Mouse (Mus musculus) layer of hippocampus, postnatal 10 days (tissue): Measurements from ENCODE around the gene Jam2. TPM values are rescaled to one million over a fixed set of nuclear protein-coding genes. Genes with fewer than 3 reads are reported as not detected.

Experiments used
- DNase-seq, 2 experiments: peaks; one replicate each; pipeline ENCODE4 v3.0.0; 2021; ENCODE audit warnings: low spot score in 2 of 2
- total RNA-seq, 2 experiments: library from RNA; stranded (reverse); gene quantifications; 2 replicates each; pipeline ENCODE4 v1.2.3; 2021

Jam2 gene
- total RNA-seq, 2 experiments from 2014 or later: 26.3 to 30.4 TPM

GRCm38 (mm10) chr16:84835823-84836743 is 62.2 kb downstream of the Jam2 start:
- DNase-seq: peak in 1 of 2 experiments; percentile 32

- DNase-seq: no peak
Observed at GRCm38 (mm10) chr16:84838576-84838975, 64.7 kb downstream of the Jam2 start.

GRCm38 (mm10) chr16:84853492-84853891 is 79.6 kb downstream of the Jam2 start:
- DNase-seq: no peak

- no peak for DNase-seq
Observed at GRCm38 (mm10) chr16:84864656-84865055, 90.7 kb downstream of the Jam2 start.

DNA sequence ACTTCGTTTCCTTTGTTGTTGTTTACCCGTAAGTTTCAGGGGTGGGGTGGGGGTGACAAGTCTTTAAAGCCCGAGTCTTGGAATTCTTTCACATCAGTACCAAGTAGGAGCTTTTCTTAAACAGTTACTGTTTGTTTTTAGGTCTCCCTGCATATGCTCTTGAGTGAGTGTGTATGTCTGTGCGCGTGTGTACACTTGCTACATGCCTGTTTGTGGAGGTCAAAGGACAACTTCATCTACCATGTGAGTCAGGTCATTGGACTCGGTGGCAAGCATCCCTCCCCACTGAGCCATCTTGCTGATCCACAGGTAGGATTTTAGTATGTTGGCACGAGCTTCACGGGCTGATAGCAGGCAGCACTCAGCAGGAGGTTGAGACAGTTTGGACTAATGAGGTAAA is 99.9 kb downstream of the Jam2 start:
- DNase-seq: no peak

DNA sequence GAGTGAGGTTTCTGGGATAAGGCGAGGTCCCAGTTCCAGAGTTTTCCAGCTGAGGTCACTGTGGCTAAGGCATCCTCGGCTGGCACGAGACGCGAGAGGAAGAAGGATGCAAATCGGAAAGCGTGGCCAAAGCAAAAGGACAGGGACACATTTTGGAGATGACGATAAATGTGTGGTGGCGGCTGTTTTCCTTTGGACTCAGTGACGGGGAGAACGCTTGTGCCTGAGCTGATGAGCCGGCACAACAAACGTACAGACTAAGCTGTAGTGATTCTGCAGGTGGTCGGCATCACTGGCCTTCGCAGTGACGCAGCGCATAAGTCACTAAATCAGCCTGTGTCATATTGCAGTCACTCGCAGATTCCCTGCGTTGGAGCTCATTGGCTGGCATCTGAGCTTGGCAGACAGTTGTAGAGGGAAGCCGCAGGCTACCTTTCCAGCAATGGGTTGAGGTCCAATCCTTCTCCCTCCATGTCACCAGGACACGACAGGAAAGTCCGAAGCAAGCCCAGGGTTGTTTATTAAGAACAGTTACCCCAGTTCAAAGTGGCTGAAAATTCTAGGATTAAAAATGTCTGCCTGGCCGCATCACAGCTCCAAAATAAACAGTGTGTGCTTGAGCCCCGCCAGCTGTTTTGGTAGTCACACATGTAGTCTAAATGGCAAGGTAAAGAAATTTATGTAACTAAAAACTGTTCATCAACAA is 101.2 kb downstream of the Jam2 start:
- peak; percentile 13 to 29 for DNase-seq

Other genes with a start within 250 kb of the Jam2 start
- gene Mrpl39, start 38.4 kb upstream of the Jam2 start, total RNA-seq: 10 to 100 TPM; 18.9 to 21.3 TPM
- 10 to 100 TPM; 23.2 to 25.7 TPM for gene Gabpa, start 60.8 kb downstream of the Jam2 start, total RNA-seq
- 100 to 1,000 TPM; 301 to 317 TPM for gene Atp5j, start 61.5 kb downstream of the Jam2 start, total RNA-seq